Mouse (Mus musculus) heart, adult 18-20 months (tissue): ENCODE results near the gene Stk11. TPM values are rescaled to one million over a fixed set of nuclear protein-coding genes. Genes with fewer than 3 reads are reported as not detected.

Experiments
- DNase-seq, 2 experiments: peaks; one replicate each; pipeline ENCODE4 v3.0.0; 2021 to 2022; ENCODE audit warnings: mixed read lengths in 1 of 2
- total RNA-seq, 2 experiments: library from RNA; stranded (reverse); gene quantifications; 2 replicates each; pipeline ENCODE4 v1.2.3; 2021

The Stk11 gene
- total RNA-seq, 2 experiments from 2014 or later = 127 to 149 TPM

DNA sequence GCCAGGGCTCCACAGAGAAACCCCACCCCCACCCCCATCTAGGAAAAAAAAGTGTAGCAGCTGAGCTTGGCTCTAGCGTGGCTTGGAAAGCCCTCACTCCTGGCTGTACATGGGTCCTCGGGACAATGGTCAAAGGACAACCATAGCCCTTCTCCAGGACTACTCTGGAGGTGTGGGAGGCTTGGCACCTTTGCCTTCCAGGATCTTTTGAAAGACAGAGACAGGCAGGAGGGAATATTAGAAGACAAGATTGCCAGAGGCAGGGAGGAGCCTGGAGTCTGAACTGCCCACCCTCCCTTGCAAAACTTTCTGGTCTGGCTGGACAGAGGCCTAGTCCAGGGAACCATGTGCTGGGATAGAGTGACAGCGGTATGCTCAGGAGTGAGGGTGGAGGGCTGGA, 20.9 kb upstream of the Stk11 start:
- no peak for DNase-seq

DNA sequence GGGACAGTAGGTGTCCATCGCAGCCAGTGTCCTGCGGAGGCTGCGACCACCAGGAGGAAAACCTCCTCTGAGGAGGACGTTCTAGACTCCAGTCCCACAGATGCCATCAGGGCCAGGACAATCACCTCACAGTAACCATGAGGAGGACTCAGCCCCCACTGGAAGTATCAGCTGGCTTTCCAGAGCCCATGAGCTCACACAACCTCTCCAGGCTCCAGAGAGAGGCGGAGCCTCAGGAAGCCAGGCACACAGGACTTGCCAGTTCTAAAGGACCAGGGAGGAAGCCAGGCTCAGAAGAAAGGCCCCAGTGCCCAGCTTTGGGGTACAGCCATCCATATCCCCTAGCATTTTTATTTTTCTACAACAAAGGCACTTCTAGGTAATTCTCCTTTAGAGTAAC, 20.1 kb upstream of the Stk11 start:
- DNase-seq = peak in 1 of 2 experiments; percentile 55

DNA sequence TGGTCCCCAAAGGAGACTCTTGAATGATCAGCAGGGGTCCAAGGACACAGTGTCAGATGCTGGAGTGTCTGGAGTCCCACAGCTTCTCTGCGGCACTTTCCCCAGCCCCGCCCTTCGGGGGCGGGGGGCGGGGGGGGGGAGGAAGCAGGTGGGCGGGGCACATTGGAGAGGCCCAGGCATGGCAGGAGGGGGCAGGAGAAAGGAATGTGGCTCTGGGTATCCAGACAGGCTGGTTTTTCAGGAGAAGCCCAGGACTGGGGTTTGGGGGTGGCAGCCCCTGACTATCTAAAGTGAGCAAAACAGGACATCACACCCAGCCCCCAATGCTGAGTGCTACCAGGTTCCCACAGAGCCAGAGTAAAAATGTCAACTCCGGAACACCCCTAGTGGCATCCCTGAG, 18.3 kb upstream of the Stk11 start:
- no peak for DNase-seq

DNA sequence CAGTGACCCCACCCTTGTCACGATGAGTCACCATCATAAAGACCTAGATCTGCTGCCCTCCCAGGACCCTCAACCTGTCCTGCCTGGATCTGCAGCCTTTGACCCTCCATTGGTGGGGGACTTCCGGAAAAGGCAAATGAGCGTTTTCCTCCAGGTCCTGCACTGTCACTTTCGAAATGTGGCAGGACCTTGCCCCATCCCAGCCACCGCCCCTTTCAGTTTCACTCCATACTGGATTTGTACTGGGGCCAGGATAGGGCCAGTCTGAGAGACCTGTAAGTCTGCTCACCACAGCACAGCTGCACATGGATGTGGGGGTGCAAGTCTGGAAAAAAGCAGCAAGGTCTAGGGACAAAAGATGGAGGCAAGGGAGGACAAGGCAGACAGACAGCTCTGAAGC, 17.0 kb upstream of the Stk11 start:
- DNase-seq = no peak

DNA sequence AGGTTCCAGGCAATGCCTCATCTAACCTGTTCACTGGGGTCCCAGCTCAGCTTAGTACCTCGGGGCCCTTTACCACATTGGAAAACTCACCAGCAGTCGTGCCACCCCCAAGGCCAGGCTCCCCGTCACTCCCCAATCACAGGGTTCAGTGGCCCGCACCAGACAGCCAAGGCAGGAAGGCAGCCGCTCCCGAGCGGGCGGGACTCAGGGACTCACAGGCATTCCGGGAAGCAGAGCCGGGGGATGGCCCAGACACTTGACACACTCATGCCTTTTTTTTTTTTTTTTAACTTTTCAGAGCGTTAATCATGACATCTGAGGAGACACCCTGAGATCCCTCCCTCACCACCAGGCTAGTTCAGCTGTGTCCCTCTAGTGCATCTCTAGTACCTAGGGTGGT, 14.6 kb upstream of the Stk11 start:
- peak; percentile 51 to 62 for DNase-seq

DNA sequence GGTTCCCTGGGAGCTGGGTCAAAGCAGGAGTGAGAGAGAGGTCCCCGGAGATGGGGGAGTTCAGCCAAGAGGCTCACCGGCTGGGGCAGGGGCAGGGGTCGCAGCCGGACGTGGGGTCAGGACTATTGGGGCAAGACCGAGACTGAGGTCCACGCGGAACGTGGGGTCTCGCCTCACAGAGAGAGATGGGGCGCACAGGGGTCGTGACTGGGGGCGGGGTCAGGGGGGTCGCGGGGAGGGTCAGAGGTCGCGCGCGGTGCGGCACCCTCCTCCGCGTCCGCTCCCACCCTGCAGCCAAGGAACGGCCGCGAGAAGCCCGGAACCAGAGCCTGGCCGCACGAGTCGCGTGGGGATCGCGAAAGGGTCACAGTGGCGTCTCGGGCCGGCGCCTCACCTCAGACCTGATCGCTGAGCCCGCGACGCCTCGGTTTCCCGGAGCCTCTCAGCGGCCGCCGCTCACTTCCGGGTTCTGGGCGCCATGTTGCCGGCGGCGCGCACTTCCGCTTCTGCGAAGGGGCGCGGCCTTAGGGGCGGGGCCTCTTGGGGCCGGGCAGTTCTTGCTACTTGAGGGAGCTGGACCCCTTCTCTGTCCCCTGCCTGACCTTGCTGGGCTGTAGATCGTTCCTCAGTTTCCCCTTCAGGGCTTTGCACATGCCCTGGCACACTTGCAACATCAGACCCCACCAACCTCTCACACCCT, 13.2 kb upstream of the Stk11 start:
- DNase-seq = peak; percentile 92 to 93

DNA sequence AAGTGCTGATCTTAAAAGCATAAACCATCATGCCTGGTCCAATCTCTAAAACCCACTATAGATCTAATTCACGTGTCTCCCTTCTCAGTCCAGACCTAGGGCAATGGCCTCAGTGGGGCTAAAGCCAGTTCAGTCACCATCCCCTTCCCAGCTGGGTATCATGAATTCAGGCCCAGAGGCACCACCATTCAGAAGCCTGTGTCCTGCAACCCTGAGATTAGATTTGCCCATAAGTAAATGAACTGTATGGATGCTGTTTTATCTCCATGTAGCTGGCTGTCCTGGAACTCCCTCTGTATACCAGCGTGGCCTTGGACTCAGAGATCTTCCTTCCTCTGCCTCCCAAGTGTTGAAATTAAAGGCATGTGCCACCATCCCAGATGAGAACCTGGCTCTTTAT, 12.6 kb upstream of the Stk11 start:
- no peak for DNase-seq

DNA sequence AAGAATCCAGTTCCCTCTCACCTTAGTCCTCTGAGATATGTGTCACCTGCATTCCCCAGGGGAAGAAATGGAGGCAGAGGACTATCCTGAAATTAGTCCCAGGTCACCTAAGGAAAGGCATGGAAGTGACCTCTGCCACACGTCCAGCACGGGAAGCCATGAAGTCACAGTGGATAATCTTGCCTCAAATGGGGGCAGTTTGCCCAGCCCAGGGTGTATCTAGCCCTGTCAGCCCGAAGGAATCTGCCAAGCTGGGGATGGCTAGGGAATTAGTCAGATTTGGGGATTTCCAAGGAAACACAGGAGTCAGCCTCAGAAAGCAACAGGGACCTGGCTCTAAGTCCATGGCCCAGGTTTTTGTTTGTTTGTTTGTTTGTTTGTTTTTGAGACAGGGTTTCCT, 11.4 kb upstream of the Stk11 start:
- no peak for DNase-seq

DNA sequence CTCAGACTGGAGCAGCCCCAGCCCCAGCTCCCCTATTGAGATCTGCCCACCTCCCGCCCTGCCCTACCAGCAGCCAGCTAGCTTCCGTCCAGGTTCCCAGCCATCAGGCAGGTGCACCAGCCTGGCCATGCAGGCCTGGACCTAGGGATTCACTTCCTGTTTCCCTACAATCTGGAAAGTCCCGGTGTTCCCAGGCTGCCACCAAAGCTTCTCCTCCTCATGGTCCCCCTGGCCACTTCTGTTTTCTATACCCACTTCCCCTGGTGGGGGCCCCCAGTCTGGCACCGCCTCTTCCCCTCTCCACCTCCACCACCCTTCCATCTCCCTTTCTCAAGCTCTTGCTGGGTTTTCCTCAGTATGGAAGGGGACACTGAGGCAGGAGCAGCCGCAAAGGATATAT, 10.1 kb upstream of the Stk11 start, which contains the start of gene Sbno2:
TSS of gene Sbno2 (minus strand) at position 112 of the 400 bp plus-strand sequence.
- no peak for DNase-seq

DNA sequence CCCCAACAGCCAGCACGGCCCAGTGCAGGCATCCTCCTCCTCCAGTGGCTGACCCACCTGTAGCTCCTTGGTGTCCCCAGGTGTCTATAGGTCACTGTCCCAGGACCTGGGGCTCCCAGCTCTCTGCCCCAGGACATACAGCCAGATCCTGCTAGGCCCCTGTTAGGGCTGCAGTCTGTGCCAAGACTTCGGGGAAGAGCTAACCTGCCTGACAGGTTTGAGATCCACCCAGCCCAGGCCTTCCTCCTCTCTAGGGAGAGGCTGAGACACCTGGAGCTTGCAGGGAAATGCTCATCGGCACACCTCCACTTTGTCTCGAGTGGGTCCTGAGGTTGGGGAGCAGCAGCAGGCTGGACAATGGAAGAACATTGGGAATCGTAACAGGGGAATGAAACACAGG, 9.7 kb upstream of the Stk11 start:
- DNase-seq = no peak

DNA sequence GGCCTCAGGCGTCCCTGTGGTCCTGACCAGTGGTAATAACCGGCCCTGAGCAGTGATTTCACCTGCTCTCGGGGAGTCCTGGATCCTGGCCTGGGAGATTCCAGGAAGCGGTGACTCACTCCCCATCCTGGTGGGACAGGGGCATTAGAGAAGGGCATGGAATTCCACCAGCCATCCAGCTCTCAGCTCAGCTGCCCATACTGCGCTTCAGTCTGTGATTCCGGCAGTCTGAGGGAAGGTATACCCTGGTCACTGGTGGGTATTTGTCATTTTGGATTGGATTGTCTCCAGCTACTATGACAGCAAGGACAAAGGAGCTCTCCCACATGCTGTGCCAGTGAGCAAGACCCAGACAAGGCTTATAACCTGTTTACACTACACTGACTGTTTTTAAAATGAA, 7.9 kb upstream of the Stk11 start:
- no peak for DNase-seq

DNA sequence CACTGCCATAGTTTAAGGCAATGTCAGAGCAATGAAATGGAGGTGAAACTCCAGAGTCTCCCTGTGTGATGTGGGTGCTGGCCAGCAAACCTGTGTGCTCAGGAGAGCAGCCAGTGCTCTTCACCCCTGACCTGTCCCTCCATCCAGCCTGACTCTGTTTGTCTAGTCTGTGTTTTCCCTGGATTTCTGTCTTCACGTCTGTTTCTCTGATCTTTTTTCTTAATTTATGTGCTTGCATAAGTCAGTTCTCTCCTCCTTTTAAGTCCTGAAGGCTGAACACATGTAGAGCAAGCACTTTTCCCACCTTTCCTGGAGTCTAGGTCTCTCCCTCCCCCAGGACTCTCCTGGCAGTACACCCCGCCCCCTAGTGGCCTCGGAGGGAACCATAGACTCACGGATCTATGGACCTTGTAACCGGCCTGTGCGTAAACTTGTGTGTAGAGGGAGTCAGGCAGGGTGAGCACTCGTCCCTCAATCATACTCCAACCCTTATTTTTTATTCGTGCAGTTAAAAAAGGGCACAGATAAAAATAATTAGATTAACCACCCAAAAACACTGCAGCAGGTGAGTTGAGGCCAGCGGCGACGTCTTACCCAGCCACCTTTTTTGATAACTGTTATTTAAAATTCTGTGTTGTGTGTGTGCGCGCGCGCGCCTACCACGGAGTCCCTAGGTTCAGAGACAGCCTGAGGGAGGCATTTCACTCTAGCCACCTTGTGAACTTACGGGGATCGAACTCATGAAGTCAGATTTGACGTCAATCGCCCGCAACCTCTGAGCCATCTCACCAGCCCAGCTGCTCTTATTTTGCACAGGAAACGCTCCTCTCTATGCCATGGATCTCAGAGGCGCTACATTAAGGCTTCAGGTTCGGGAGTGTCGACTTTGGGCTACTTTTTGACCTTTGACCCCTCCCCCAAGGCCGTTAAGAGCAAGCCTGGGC, 990 bp upstream of the Stk11 start:
- peak; percentile 94 to 97 for DNase-seq

DNA sequence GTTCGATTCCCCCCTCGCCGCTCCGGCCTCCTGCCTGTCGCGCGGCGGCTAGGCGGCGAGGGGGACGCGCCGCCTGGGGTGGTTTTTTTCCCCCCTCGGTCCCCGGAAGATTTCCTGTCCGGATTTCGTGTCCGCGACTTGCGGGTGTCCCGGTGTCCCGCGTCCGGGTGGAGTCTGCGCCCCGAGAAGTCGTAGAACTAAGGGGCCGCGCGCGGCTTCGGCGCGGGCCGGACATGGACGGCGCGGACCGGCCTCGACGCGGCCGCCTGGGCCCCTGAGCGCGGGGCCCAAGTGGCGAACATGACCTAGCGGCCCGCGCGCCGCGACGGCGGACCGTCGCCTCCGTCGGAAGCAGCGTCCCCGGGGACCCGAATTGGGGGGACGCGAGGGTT, 337 bp downstream of the Stk11 start:
- DNase-seq = no peak

DNA sequence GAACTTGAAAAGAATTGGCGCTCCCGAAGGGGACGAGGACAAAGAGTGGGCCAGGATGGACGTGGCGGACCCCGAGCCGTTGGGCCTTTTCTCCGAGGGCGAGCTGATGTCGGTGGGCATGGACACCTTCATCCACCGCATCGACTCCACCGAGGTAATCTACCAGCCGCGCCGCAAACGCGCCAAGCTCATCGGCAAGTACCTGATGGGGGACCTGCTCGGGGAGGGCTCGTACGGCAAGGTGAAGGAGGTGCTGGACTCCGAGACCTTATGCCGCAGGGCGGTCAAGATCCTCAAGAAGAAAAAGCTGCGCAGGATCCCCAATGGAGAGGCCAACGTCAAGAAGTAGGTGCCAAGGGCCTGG, 942 bp downstream of the Stk11 start:
- DNase-seq = peak in 1 of 2 experiments; percentile 67

DNA sequence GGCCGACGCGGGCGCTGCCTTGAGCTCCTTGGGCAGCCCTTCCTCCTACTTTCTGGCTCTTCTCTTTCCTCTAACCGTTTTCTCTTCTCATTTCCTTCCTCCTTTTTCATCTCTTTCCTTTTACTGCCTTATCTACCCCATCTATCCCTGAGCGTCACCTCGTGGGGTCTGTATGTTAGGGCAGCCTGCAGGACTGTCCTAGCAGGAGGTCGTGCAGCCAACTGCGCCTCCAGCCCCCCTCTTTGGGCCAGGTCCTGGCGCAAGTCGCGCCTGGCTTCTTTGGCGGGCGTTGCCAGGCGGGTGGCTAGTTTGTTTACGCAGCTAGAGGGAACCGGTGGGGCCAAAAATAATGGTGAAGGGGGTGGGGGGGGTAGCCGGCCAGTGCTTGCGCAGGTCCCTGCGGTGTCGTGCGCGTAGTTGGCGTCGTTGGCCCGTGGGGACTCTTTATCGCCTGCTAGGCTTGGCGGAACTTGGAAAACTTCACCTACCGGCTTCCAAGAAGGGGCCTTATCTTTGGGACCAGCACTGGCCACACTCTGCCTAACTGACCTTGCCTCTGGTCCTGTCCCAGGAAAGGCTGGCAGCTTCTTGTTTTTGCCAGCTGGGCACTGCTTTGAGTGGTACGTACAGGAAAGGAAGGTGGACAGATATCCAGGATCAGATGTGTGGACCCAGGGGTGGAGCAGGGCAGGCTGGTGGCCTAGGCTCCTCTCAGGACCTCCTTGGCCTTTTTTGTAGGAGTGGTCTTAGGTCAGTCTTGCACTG, 1.5 kb downstream of the Stk11 start:
- peak; percentile 80 to 85 for DNase-seq

DNA sequence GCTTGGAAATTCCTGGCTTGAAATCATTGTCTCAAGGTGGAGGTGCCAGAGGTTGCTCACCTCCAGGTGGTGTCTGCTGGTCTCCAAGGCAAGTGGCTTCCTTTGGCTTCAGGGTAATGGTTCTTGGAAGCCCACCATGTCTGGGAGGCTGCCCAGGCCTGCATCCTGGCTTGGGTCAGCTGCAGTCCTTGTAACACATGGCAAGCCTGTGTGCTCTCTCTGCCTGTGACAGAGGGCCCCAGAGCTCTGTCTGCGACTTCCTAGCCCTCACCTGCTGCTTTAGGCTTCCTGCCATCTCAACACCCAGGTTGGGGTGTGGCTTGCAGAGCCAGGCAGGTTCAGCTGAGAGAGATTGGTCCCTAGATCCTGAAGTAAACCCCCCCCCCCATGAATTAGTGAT, 2.1 kb downstream of the Stk11 start:
- DNase-seq = no peak

DNA sequence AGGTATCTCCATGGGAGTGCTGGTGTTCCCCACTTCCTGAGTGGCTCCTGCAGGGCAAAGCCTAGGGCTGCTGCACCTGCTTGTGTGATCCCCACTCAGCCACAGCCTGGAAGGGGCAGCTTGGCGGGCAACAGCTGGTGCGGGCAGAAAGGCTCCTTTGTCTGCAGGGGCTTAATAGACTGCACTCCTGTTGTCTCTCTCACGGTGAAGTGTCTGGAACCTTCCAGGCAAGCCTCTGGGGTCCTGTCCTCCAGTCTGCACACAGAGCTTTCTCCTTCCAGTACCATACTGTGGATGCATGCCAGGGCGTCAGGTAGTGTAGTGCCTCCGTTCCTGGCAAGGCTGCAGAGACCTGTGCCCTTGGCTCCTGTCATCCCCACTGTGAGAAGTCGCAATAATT, 2.9 kb downstream of the Stk11 start:
- no peak for DNase-seq

DNA sequence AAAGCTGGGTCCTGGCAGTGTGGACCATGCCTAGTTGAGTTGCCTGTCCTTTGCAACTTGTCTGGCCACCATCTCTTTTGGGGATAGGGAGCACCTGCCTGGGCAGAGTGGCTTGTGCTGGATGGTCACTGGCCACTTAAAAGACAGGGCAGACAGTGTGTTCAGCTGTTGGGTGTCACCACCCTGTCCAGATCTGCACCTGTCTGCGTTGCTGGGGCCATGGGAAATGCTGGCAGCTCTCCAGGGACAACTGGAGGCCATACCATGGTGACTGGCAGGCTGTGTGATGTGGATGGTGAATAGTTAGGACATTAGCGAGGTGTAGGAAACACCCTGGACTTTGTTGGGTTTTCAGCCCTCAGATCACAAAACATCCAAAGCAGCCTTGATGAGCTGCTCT, 4.5 kb downstream of the Stk11 start:
- no peak for DNase-seq

DNA sequence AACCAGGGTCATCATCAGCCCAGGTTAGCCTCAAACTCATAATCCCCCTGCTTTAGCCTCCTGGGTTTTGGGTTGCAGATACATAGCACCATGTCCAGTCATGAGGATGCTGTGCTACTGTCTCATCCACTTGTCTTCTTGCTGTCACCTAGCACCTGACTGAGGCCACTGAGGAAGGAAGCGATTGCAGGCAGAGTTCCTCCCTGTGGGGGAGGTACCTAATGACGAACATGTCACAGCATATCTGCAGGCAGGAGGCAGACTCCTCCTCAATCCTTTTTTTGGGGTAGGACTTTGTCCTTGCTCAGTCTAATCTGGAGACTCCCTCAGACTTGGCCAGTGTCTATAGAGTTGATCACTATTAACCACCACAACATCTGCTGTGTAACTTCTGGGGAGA, 6.0 kb downstream of the Stk11 start:
- no peak for DNase-seq

DNA sequence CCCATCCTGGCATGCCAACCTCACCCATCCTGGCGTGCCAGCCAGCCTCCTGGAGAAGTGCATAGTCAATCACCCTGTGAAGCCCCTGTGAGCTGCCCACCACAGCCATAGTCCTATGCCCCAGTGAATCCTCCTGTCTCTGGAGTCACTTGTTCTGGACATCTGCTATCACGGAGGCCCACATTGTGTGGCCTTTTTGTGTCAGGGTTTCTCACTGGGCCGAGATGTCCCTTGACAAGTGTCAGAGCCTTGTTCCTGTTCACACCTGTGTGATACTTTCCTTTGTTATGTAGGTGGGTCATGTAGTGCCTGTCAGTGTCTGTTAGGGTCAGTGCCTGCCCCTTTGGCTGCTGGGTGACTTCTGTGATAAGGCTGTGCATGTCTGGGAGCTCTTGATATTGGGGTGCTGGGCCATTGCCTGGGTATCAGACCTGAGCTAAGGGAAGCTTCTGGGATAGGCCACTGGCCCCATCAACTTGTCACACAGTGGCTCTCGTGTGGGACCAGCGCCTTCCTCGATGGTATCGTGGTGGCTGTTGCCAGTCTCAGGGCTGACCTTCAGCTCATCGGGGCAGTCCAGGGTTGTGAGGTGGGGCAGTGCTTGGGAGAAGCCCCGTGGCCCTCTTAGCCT, 8.4 kb downstream of the Stk11 start:
- DNase-seq = no peak

DNA sequence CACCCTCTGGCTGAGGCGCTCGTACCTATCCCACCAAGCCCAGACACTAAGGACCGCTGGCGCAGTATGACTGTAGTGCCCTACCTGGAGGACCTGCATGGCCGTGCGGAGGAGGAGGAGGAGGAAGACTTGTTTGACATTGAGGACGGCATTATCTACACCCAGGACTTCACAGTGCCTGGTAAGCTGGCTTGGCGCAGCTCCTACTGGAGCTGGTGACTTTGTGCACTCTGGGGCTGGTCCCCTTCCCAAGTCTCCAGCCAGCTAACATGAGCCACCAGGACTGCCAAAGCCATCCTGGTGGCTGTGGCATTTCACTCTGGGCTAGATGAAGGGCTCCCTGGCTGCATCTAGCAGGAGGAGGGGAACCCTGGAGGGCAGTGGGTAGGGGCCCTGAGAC, 12.3 kb downstream of the Stk11 start:
- DNase-seq = no peak

DNA sequence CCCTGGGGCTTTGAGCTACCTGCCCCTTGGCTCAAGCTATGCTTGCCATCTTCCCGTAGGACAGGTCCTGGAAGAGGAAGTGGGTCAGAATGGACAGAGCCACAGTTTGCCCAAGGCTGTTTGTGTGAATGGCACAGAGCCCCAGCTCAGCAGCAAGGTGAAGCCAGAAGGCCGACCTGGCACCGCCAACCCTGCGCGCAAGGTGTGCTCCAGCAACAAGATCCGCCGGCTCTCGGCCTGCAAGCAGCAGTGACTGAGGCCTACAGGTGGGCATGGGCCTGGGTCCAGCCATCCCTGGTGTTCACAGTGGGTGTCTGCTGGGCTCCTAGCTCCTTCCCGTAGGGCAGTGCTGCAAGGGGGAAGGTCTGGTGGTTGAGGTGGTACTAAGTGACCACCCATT, 14.2 kb downstream of the Stk11 start:
- no peak for DNase-seq
